Mouse (Mus musculus): ENCODE measurements around the gene Amigo2. TPM values are rescaled to one million over a fixed set of nuclear protein-coding genes. Genes with fewer than 3 reads are reported as not detected.

Amigo2 gene
- polyA plus RNA-seq, 1 experiment from 2014 or later = 4.7 TPM

DNA sequence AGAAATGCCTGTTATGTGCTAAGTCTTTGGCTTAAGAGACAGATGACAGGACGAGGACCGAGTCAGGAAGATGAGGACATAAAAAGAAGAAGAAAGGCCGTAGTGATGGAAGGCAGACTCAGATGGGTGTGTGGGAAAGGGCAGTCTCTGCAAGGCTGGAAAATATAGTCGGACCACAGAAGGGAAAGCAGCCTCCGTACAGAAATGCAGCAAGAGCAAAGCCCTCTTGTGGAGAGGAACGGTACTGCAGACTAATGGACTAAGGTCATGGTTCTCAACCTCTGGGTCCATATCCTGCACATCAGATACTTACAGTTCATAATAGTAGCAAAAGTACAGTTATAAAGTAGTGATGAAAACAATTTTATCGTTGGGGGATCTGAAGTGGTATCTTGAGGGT, 11.9 kb downstream of the Amigo2 start:
- no peaks in the 10 kb centered on the region; the same call in 1 of the 2 replicates for H3K9me3 ChIP-seq (ENCODE audit: control insufficient read depth, low read length)
- H3K9ac ChIP-seq (ENCODE audit: low read length) = no peak overlapping the region
- H3K27ac ChIP-seq (replicated peaks in 1 of 2; ENCODE audit: control insufficient read depth in 1 of 2, insufficient read depth in 1 of 2, low read depth in 2 of 2, low read length in 2 of 2) = no peak overlapping the region
- no peaks in the 10 kb centered on the region for H3K4me1 ChIP-seq (ENCODE audit: control insufficient read depth in 2 of 2, insufficient read depth in 2 of 2, low read length in 2 of 2)
- H3K4me3 ChIP-seq (ENCODE audit: control insufficient read depth in 1 of 2, insufficient read depth in 1 of 2, low read depth in 1 of 2, low read length in 2 of 2) = no peak overlapping the region
- no peaks in the 10 kb centered on the region for H3K36me3 ChIP-seq (ENCODE audit: control insufficient read depth, insufficient read depth, low read length)
- WGBS = 22% methylated on average over 7 of the region's 7 CpGs
- no peak overlapping the region for H3K4me2 ChIP-seq (ENCODE audit: low read length)
- ATAC-seq (ENCODE audit: insufficient number of reproducible peaks, insufficient read depth, low FRiP score, low read depth) = no peak
- H3K27me3 ChIP-seq (ENCODE audit: control insufficient read depth, insufficient read depth, low read length) = no peaks in the 10 kb centered on the region; the same call in 1 of the 2 replicates

DNA sequence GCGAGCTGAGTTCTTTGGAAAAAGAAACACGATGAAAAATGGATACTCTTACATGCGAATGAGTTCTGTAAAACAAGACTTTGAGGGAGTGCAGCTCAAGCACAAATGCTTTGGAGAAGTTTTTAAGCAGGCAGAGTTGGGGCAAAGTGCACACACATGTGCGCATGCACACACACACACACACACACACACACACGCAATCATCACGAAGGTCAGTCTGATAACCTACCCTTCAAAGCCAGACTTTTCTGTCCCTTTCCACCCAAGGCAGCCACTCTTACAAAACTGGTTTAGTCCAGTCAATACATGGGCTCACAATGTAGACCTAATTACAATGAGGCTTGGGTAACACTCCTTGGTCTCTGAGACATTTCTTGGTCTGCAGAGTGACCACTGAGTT, 13.0 kb downstream of the Amigo2 start:
- no peaks in the 10 kb centered on the region for H3K4me1 ChIP-seq (ENCODE audit: control insufficient read depth in 2 of 2, insufficient read depth in 2 of 2, low read length in 2 of 2)
- ATAC-seq (ENCODE audit: insufficient number of reproducible peaks, insufficient read depth, low FRiP score, low read depth) = no peak
- H3K9me3 ChIP-seq (ENCODE audit: control insufficient read depth, low read length) = no peaks in the 10 kb centered on the region; the same call in 1 of the 2 replicates
- no peak overlapping the region for H3K9ac ChIP-seq (ENCODE audit: low read length)
- H3K4me2 ChIP-seq (ENCODE audit: low read length) = no peak overlapping the region
- H3K27me3 ChIP-seq (ENCODE audit: control insufficient read depth, insufficient read depth, low read length) = no peaks in the 10 kb centered on the region; the same call in 1 of the 2 replicates
- no peaks in the 10 kb centered on the region for H3K36me3 ChIP-seq (ENCODE audit: control insufficient read depth, insufficient read depth, low read length)
- 79% methylated on average over 6 of the region's 6 CpGs for whole genome bisulfite sequencing
- no peak overlapping the region for H3K27ac ChIP-seq (replicated peaks in 1 of 2; ENCODE audit: control insufficient read depth in 1 of 2, insufficient read depth in 1 of 2, low read depth in 2 of 2, low read length in 2 of 2)
- no peak overlapping the region for H3K4me3 ChIP-seq (ENCODE audit: control insufficient read depth in 1 of 2, insufficient read depth in 1 of 2, low read depth in 1 of 2, low read length in 2 of 2)

DNA sequence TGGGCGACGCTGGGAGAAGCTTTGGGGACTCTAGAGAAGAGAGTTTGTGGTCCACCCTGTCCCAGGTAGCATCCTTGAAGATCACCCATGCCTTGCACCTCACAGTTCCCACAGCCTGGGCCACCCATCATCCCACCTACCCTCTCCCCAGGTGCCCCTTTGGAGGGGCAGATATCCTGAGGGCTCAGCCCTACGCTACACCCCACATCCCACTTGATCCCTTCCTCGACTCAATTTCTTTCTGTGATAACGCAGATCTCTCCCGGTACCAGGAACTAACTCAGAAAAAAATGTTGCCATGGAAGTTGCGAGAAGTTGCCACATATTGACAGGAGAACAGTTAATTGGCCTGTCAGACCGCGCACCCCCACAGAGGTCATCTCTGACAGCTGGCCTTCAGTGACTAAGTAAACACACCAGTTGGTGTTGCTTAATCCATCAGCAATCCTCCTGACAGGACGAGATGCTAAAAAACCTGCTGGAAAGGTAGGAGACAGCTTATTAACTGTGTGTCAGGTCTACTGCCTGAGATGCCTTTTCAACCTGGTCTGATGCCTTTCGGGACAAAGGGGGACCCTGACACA, 17.5 kb downstream of the Amigo2 start:
- H3K36me3 ChIP-seq (ENCODE audit: control insufficient read depth, insufficient read depth, low read length) = no peaks in the 10 kb centered on the region
- H3K4me2 ChIP-seq (ENCODE audit: low read length) = no peak overlapping the region
- H3K9me3 ChIP-seq (ENCODE audit: control insufficient read depth, low read length) = no peaks in the 10 kb centered on the region; the same call in 1 of the 2 replicates
- H3K27me3 ChIP-seq (ENCODE audit: control insufficient read depth, insufficient read depth, low read length) = 0 out of 2 replicates have a peak, but pooled peaks cover 4% of the 10 kb centered on the region
- no peak overlapping the region for H3K4me3 ChIP-seq (ENCODE audit: control insufficient read depth in 1 of 2, insufficient read depth in 1 of 2, low read depth in 1 of 2, low read length in 2 of 2)
- no peaks in the 10 kb centered on the region for H3K4me1 ChIP-seq (ENCODE audit: control insufficient read depth in 2 of 2, insufficient read depth in 2 of 2, low read length in 2 of 2)
- 80% methylated on average over 11 of the region's 11 CpGs for WGBS
- H3K27ac ChIP-seq (replicated peaks in 1 of 2; ENCODE audit: control insufficient read depth in 1 of 2, insufficient read depth in 1 of 2, low read depth in 2 of 2, low read length in 2 of 2) = no peak overlapping the region
- ATAC-seq (ENCODE audit: insufficient number of reproducible peaks, insufficient read depth, low FRiP score, low read depth) = no peak
- H3K9ac ChIP-seq (ENCODE audit: low read length) = no peak overlapping the region

DNA sequence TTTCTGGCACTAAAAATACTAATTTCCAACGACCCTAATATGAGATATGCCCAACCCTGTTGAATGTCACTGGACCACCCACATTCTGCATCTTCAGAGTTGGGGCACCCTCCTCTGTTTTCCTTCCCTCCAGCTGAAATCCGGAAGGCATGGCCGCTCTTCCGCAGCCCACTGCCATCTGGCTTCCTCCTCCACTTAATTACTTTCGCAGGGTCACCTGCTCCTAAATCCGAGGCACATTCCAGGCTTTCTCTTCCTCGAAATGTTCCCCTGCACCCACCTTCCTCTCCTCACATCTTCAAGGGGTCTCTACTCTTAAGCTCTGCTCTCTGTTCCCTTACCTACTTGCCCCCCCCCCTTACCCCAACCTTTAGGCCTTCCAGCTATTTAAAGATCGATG, 23.1 kb downstream of the Amigo2 start:
- Histone ChIP-seq H3K36me3 (ENCODE audit: control insufficient read depth, insufficient read depth, low read length) (no peaks in the 10 kb centered on the region), H3K9me3 (ENCODE audit: control insufficient read depth, low read length) (peaks cover 3% of the 10 kb centered on the region; the same call in 1 of the 2 replicates), H3K4me2 (ENCODE audit: low read length) (no peak overlapping the region), H3K27me3 (ENCODE audit: control insufficient read depth, insufficient read depth, low read length) (0 out of 2 replicates have a peak, but pooled peaks cover 4% of the 10 kb centered on the region), H3K4me3 (ENCODE audit: control insufficient read depth in 1 of 2, insufficient read depth in 1 of 2, low read depth in 1 of 2, low read length in 2 of 2) (no peak overlapping the region), H3K27ac (replicated peaks in 1 of 2; ENCODE audit: control insufficient read depth in 1 of 2, insufficient read depth in 1 of 2, low read depth in 2 of 2, low read length in 2 of 2) (no peak overlapping the region), H3K9ac (ENCODE audit: low read length) (no peak overlapping the region), H3K4me1 (ENCODE audit: control insufficient read depth in 2 of 2, insufficient read depth in 2 of 2, low read length in 2 of 2) (no peaks in the 10 kb centered on the region)
- WGBS = 85% methylated on average over 8 of the region's 8 CpGs
- ATAC-seq (ENCODE audit: insufficient number of reproducible peaks, insufficient read depth, low FRiP score, low read depth) = no peak

DNA sequence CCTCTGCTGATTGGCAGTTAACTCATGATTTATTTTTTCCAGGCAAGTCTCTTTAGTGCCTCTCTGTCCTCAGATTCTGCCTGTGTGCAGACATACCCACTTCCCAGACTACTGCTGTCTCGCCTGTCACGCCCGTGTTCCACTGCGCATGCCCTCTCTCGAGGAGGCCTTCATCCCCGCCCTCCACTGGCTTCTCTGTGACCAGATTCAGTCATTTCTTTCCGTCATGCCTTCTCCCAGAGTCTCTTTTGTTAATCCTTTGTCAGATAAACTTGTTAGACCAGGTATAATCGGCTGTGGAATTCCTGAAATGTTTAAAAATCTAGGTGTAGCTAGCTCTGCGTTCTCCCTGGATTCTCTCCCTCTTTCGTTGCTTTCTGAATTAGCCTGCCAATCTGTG, 23.7 kb downstream of the Amigo2 start:
- Histone ChIP-seq H3K27ac (replicated peaks in 1 of 2; ENCODE audit: control insufficient read depth in 1 of 2, insufficient read depth in 1 of 2, low read depth in 2 of 2, low read length in 2 of 2) (no peak overlapping the region), H3K27me3 (ENCODE audit: control insufficient read depth, insufficient read depth, low read length) (0 out of 2 replicates have a peak, but pooled peaks cover 4% of the 10 kb centered on the region), H3K9me3 (ENCODE audit: control insufficient read depth, low read length) (peaks cover 3% of the 10 kb centered on the region; the same call in 1 of the 2 replicates), H3K36me3 (ENCODE audit: control insufficient read depth, insufficient read depth, low read length) (no peaks in the 10 kb centered on the region), H3K4me1 (ENCODE audit: control insufficient read depth in 2 of 2, insufficient read depth in 2 of 2, low read length in 2 of 2) (no peaks in the 10 kb centered on the region), H3K9ac (ENCODE audit: low read length) (no peak overlapping the region), H3K4me3 (ENCODE audit: control insufficient read depth in 1 of 2, insufficient read depth in 1 of 2, low read depth in 1 of 2, low read length in 2 of 2) (no peak overlapping the region), H3K4me2 (ENCODE audit: low read length) (no peak overlapping the region)
- ATAC-seq (ENCODE audit: insufficient number of reproducible peaks, insufficient read depth, low FRiP score, low read depth) = no peak
- 85% methylated on average over 10 of the region's 10 CpGs for WGBS

DNA sequence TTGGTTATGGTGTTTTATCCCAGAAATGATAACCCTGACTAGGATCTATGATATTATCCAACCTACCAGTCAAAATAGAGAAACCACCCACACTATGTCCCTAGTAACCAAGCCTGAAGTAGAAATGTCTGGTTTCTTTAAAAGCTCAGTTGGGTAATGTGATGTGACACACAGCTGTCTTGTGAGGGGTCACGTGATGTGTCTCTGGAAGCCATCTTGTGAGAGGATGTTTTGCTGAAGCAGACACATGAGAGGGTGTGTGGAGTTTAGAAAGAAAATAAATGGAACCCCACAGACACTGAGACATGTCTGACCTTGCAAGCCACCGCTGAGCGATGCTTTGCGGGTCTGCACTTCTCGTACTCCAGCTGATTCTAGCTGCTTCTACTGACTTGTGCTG, 30.2 kb downstream of the Amigo2 start:
- Histone ChIP-seq H3K36me3 (ENCODE audit: control insufficient read depth, insufficient read depth, low read length) (no peaks in the 10 kb centered on the region), H3K4me1 (ENCODE audit: control insufficient read depth in 2 of 2, insufficient read depth in 2 of 2, low read length in 2 of 2) (no peaks in the 10 kb centered on the region), H3K9ac (ENCODE audit: low read length) (no peak overlapping the region), H3K27ac (replicated peaks in 1 of 2; ENCODE audit: control insufficient read depth in 1 of 2, insufficient read depth in 1 of 2, low read depth in 2 of 2, low read length in 2 of 2) (no peak overlapping the region), H3K27me3 (ENCODE audit: control insufficient read depth, insufficient read depth, low read length) (no peaks in the 10 kb centered on the region), H3K4me3 (ENCODE audit: control insufficient read depth in 1 of 2, insufficient read depth in 1 of 2, low read depth in 1 of 2, low read length in 2 of 2) (no peak overlapping the region), H3K4me2 (ENCODE audit: low read length) (no peak overlapping the region), H3K9me3 (ENCODE audit: control insufficient read depth, low read length) (no peaks in the 10 kb centered on the region)
- no peak for ATAC-seq (ENCODE audit: insufficient number of reproducible peaks, insufficient read depth, low FRiP score, low read depth)
- 90% methylated on average over 5 of the region's 5 CpGs for WGBS

DNA sequence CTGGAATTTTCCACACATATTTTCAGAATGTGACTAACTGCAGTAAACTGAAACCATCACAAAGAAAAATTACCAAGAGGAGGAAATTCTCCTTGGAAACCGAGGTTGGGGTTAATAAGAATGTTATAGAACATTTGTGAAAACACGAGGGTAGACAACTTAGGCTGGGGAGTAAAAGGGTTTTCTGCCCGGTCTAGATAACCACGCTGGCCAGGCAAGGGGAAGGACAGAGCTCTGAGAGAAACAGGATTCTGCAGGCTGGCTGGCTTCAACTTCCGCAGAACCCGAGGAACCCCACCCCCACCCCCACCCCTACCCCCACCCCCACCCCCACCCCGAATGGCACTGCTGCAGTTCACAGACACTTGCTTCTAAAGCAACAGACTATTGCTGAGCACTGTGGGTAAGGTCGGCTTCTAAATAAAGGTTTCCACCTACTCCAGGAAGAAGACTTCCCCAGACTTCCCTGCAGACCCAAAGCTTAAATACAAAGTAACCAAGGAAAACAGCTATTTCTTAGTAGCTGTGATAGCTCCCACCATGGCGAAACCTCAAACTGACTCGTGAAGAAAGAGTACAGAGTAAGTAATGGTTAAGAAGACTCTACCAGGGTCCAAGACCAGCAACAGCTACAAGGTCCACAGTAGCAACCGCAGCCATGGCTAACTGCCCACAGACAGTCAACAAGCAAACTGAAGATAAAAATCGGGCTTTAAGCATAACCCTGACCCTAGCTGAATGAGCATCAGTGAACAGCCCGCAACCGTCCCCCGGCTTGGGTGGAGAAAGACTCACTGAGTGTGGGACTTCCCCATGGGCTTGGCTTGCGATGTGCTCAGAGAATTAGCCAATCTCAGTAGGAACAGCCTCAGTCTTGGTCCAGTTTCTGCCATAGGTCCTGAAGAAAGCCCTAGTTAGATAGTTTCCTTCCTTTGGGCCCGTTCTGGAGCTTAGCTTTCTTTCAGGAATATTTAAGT, 34.3 kb downstream of the Amigo2 start:
- H3K4me1 ChIP-seq (ENCODE audit: control insufficient read depth in 2 of 2, insufficient read depth in 2 of 2, low read length in 2 of 2) = no peaks in the 10 kb centered on the region
- no peak overlapping the region for H3K9ac ChIP-seq (ENCODE audit: low read length)
- no peaks in the 10 kb centered on the region for H3K27me3 ChIP-seq (ENCODE audit: control insufficient read depth, insufficient read depth, low read length)
- H3K9me3 ChIP-seq (ENCODE audit: control insufficient read depth, low read length) = no peaks in the 10 kb centered on the region
- no peak for ATAC-seq (ENCODE audit: insufficient number of reproducible peaks, insufficient read depth, low FRiP score, low read depth)
- H3K36me3 ChIP-seq (ENCODE audit: control insufficient read depth, insufficient read depth, low read length) = no peaks in the 10 kb centered on the region
- H3K4me2 ChIP-seq (ENCODE audit: low read length) = no peak overlapping the region
- 71% methylated on average over 17 of the region's 17 CpGs for WGBS
- H3K27ac ChIP-seq (replicated peaks in 1 of 2; ENCODE audit: control insufficient read depth in 1 of 2, insufficient read depth in 1 of 2, low read depth in 2 of 2, low read length in 2 of 2) = no peak overlapping the region
- H3K4me3 ChIP-seq (ENCODE audit: control insufficient read depth in 1 of 2, insufficient read depth in 1 of 2, low read depth in 1 of 2, low read length in 2 of 2) = no peak overlapping the region
